Mouse (Mus musculus) thymus, postnatal 25 days (tissue): ENCODE data around the gene Slc22a21.
"Not testable (repeated sequence)": the region's sequence is repeated elsewhere in the genome, so short reads cannot be mapped to it uniquely, and the experiment has no call there.

Experiments
- DNase-seq: peaks from one replicate; pipeline ENCODE4 v3.0.0; 2022

Slc22a21 gene

DNA sequence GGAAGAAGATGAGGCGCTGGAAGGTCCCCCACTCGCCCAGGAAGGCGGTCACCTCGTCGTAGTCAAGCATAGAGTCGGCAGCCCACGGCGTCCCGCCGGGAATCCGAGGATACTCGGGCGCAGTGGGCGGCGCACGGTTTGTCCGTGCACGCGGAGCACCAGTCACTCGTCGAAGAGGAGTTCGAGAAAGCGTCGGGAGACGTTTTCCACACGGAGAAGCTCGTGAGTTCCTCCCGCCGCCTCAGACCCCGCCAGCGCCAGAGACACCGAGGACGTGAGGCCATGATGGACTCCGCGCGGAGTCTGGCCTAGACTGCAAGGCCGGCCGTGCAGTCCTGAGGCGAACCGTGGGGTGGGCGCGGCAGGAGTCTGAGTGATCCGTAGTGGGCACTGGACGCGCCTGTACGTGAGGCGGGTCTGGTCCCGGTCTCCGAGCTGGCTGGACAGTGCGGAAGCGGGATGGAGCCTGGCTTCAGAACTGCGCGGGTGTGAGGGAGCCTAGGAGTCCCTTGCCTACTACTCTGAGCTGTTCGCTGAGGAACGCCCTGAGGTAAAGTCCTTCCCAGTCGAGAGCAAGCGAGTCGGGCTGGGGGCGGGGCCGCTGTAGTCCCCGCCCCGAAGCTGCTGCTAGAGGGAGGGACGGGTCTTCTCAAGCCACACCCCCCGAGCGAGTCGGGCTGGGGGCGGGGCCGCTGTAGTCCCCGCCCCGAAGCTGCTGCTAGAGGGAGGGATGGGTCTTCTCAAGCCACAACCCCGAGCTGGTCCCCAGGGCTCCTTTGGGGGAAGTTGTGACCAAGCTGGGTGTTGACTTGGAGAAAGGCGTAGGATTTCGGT lies at the start of gene Slc22a21:
Slc22a21 (minus strand) TSS at position 545 of the 834 bp plus-strand sequence.
- DNase-seq, result peak; percentile 58

DNA sequence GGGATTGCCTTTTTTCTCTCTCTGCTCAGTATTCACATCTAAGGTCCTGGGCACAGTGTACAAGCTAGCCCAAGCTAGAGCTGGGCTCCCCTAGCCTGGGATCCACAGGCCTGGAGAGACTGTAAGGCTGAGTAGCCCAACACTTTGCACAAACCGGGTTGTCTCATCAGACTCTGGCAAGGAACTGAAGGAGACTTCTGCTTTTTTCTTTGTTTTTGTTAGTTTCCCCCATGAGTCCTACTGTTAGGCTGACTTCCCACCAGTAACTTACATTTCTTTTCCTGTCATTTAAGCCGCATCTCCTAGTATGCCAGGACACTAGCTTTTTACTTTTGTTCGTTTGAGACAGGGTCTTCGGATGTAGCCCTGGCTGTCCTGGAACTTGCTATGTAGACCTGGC lies 48.9 kb upstream of the Slc22a21 start:
- no peak for DNase-seq

DNA sequence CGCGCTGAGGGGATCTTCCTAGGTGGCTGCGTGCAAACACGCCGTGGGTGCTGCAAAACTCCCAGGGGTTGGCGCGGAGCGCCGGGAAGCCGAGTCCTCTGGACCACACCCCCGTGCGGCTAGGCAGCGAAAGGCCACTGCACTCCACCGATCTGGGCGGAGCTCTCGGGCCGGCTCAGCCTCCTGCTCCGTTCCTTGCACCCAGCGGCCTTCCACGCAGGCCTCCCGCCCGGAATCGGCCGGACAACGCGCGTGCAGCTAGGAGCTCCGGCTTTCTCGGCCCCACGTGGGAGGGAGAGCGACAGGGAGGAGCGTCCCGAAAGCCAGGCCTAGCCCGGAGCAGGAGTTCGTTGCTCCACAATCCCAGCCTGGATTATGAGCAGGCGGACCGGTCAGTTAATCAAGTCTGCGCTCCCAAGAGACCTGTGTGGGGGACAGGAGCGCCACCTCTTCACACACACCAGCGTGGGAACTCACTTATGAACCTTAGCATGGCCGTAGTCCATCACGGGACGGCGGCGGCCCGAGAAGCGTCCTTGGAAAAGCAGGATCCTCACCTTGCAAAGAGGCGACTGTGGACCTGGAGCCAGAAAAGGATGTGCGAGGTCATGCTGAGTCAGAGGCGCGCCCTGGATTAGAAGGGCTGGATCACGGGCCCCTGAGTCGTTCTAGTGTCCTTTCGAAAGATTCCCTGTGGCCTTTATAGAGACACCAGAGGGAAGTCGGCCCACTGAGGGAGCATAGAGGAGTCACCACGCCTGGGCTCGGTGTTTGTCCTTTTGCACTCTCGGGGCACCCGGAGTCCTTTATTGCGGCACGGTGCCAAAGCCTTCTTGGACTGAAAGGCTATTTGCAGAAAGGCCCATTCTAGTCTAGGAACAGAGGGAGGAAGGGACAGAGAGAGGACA lies 48.2 kb upstream of the Slc22a21 start, which contains the start of gene Slc22a4:
Slc22a4 (minus strand) TSS at position 47 of the 908 bp plus-strand sequence.
- DNase-seq, result peak; percentile 18

DNA sequence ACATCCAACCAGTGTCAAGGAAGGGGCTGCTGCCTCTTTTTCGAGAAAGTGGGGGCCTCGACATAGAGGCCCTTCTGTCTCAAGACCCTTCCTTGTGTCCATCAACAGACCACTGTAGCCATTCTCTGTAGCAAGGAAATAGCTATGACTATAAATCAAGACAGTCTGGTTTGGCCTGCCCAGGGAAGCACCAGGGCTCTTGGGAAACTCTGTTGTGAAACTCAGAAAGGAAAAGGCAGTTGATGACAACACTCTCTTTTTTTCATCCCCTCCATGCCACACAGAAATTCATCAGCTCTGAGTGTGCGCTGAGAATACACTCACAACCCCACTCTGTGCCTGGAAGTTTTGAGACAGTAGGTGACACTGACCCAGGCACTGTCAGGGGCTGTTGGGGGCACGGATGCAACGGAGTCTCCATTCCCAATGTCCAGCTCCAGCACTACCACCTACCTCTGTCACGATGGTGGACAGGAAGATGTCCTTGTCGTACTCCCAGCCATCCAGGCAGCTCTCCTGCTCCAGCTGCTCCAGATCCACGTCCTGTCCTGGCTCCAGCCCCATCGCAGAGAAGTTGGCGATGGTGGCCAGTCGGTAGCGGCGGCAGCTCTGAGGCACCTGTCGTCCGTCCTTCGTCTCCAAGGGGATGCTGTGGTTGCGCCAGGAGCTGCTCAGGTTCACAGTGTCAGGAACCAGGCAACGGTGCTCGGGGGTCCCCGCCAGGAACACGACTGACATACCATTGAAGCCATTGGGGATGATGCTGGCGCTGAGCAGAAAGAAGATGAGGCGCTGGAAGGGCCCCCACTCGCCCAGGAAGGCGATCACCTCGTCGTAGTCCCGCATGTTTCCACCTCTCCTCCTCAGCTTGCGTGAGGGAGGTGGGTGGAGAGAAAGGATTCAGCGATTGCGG lies 47.3 kb upstream of the Slc22a21 start:
- DNase-seq, result no peak

DNA sequence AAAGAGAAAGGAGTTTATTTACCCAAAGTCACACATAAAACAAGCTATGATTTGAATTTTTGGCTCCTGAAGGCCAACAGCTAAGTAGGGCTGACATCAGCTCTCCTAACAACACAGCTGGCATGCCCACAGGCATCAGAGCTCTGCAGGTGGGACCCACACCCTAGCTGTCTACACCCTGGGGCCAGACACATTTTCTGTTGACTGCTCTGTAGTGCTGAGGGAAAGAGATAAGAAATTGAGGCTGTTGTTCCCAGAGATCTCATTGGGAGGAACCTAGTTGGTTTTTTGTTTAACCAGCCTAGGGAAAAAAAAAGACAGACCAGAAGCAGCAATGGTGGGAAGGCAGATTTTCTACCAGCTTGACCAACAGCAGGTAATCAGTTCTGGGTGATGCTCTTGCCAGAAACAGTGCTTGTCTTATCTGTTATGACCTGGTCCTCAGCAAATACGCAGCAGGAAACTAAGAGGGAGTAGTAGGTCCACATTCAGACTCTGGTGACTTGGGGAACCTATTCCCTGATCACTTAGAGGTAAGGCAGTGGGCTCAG lies 46.4 kb upstream of the Slc22a21 start:
- DNase-seq, result no peak

DNA sequence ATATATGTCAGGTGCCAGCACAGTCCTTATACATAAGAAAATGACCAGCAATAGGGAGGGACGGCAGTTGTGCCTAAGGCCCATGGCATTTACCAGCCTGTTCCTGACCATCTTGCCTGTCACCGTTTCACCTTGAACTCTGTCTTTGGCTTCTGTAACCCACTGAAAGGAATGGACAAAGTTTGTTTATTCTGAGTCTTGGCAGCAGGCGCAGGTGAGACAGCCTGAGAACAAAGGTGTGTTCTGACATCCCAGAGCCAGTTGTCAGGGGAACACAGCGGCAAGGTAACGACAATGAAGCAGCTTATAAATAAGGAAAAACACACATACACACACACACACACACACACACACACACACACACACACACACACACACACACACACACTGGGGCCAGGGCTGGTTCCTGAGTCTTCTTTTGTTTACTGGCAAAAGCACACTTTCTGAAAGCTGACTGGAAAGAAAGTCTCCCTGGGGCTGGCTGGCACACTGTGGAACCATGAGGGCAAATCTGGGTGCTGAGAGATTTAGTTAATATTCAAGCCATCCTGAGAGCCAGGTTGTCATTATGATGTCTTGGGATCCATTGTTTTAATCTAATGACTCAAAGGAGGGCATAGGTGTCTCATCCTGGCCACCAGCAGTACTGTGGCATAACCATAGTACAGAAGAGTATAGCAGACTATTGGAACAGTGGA lies 41.4 kb upstream of the Slc22a21 start:
- DNase-seq, result no peak

DNA sequence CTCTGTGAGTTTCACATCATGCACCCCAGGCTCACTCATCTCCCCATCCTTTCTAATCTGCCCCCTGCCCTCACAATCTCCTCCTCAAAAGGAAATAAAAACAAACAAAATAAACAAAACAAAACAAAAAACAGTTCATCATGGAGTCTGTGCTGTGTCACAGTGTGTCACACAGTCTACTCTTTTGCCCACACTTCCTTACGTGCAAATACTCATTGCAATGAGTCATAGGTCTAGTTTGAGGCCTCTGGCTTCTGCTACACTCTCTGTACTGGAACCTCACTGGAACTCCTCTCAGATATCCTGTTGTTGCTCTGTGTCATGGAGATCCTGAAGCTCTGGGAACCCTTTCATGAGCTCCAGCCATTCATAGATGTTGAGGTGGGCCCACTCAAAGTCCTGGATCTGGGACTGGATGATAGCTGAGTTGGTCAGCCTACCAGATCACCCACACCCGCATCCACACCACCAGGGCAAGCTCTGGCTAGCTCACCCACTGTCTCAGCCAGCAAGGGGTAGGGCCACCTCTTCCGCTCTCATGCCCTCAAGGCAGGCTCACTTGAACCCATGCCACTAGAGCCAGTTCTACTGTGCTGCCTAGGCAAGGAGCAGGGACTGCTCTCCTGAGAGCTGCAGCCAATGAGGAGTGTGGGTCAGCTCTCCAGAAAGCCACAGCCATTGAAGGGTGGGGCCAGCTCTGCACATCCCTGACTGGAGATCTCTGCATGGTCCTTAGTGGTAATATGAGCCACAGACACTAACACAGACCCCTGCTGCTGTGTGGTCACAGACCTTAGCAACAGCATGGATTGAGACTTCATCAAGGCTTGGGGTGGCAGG lies 39.0 kb upstream of the Slc22a21 start:
- no peak for DNase-seq

DNA sequence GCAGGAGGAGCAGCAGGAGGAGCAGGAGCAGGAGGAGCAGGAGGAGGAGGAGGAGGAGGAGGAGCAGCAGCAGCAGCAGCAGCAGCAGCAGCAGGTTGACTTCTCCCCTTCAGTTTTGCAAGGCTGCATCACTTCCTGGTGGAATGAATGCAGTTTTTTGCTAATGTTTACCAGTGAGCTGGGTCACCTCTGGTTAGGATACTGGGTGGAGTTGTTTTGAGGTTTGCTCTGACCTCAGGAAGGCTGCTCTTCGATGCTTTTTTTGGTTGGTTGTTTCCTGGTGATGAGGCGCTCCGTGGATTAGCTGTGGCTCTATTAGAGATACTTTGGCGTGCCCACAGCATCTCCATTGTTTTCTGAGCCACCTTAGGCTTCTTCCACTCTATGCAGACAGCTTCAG lies 37.5 kb upstream of the Slc22a21 start:
- DNase-seq, result no peak

DNA sequence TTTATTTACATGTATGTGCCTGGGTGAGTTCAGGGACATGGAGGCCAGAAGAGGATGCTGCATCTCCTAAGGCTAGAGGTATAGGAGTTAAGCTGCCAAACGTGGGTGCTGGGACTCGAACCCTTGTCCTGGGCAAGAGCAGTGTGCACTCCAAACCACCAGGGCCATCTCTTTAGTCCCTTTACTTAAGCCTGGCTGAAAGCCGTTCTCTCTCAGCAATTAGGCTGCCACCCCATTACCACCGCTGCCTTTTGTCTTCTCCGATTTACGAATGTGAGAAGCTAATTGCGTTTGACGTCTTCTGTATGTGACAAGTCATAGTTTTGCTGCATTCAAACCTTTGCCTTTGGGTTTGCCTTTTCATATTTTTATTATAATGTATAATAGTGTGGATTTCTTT lies 35.9 kb upstream of the Slc22a21 start:
- no peak for DNase-seq

DNA sequence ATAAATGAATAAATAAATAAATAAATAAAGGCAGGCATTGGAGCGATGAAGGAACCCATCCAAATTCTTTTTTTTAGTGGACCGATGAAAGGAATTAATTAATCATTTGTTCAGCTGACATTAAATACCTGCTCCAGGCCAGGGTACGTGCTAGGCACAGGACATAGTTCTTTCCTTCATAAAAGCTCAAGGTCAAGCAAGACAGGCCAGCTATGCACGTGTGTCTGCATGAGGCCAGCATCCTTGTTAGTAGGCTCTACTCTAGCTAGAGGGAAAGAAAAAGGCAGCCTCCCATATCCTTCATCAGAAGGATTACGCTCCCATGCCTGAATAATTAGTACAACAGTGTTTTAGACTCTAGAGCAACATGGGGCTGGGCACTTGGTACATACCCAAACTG lies 32.8 kb upstream of the Slc22a21 start:
- no peak for DNase-seq

DNA sequence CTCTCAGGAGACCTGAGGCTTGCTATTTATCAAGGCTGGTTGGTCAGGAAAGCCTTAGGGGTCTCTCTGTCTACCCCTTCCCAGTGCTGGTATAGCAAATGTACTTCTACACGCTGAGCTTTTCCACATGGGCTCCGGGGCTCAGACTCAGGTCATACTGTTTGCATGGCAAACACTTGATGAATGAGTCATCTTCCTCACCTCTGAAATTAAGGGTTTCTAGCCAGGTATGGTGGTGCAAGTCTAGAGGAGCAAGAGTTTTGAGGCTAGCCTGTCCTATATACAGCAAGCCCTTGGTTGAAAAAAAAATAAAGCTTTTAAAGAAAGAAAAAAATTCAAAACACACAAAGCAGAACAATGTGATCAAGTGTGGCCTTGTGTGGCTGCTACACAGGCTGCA lies 31.1 kb upstream of the Slc22a21 start:
- DNase-seq, result no peak

DNA sequence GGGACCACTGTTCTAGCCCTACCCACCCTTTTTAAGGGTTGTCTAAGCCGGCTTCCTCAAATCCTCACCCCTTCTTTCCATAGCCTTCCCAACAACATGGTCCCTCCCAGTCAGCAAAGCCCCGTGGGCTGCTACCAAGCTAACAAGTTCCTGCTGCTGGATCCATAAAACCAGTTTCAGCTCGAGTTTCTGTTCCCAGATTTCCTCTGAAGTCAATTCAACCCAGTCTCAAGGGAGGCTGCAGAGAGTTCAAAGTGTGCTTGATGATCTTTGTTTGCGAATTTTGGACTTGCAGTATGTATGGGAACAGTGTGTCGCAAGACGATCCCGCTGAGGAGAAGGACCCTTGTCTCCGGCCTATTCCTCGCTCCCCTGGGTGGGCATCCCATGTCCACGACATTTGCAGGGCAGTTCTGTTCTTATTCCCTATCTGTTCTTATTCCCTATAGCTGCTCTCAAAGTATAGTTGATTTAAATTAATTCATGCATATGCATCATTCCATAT lies 28.3 kb upstream of the Slc22a21 start:
- DNase-seq, result no peak

DNA sequence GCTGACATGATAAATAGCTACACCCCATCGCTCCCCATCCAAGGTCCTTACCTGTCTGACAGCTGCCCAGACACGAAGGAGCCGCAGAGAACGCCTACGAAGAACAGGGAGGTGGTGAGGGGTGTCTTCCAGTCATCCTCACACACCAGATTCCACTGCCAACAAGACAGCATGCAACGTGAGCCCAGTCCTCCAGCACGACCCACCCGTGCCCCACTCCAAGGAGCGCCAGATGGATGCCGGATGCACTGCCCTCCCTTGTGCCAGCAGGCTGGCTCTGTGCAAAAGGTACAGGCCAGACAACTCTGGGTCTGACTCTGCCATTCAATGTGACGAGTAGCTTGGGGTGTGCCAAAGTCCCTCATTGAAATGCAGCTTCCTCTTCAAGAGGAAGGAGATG lies 27.6 kb upstream of the Slc22a21 start:
- DNase-seq, result no peak

DNA sequence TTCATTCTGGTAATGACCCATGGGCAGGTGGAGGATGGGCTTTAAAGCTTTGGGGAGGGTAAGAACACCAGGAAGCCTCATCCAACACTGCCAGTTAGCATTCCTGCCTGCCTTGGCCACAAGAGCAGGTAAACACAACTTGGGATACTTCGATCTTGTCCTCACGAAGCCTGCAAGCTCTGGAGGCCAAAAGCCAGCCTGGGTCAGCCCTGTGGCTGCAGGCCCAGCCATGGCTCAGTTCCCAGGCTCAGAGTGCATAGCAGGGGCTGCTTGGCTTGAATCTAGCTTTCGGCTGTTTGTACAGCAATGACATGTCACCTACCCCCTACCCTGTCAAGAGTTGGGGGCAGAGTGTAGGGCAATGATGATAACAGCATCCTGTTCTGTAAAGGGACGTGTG lies 26.8 kb upstream of the Slc22a21 start:
- DNase-seq, result no peak

DNA sequence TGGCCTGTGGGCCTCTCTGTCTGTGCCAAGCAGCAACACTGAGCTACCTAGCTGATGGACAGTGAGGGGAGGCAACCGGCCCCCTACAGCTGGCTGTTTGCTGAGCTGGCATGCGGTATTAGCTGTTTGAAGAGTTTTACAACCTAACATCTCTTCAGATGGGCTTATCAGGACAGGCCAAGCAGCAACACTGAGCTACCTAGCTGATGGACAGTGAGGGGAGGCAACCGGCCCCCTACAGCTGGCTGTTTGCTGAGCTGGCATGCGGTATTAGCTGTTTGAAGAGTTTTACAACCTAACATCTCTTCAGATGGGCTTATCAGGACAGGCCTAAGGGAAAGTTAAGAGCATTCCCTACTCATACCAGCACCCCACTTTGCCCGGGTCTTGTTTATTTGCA lies 26.2 kb upstream of the Slc22a21 start:
- not testable (repeated sequence) for DNase-seq

DNA sequence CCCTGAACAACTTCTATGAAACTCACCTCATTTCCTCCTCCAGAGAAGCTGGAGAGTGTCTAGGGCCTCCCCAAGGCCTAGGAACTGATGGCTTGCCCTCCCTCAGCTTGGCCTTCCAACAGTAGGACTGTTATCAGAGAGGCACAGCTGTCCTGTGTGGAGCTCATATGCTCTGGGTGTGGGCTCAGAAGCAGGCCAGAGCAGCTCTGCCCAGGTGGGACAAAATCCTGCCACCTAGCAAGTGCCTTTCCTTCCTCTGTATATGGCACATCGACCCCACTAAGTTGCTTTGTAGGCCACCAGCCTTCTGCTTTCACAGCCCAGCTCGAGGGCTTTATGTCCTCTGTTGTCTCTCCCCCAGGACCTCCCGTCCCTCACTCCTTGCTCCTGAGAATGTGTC lies 24.6 kb upstream of the Slc22a21 start:
- no peak for DNase-seq

DNA sequence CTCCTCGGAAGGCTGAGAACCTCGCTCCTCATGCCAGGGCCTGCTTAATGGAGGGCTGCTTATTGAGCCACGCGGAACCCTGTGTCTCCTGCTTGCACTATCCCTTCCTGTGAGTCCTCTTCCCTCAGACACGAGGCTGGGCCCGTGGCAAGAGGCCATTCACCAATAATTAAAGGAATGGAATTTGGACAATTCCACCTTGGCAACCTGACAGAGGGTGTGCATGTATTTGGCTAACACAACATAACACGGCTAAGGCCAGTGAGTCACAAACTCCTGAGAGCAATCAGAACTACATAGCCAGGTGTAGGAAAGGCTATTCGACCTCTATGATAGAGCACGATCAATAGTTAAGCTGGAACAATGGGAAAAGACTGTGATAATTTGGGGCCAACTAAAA lies 24.1 kb upstream of the Slc22a21 start:
- no peak for DNase-seq

DNA sequence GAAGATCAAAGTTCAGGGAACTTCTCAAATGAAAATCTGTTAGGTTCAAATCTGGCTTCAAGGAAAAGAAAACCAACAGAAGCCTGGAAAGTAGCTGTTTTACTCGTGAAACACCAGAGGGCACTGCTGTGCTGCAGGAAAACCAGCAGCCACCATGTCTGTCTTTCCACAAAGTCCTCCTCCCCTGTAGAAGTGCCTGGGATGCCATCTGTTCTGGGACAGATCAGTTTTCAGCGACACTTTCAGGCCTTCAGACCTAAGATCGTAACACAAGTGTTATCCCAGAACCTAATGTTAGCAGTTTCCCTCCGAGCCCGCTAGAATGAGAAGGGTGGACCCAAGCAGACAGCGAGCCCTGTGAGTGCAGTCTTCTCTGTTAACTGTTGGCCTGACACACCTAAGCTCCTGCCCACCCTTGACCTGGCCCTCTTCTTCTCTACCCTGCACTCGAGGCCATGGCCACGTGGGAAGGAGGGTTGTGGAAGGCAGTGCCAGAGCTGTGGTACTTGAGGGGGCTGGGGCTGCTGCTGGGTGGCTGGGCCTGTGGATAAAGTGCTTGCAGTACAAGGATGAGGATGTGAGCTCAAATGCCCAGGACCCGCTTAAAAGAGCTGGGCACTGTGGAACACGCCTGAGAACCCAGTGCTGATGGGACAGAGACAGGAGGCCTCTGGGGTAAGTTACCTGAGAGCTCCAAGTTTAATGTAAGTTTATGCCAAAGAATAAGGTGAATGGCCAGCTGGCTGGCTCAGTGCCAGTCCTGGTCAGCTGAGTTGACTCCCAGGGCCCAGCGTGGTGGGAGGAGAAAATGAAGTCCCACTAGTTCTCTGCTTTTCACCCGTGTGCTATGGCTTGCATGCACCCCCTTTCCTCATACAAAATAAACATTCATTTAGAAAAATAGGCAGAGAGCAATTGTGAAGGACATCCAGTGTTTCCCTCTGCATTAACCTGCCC lies 22.9 kb upstream of the Slc22a21 start:
- DNase-seq, result peak; percentile 49

DNA sequence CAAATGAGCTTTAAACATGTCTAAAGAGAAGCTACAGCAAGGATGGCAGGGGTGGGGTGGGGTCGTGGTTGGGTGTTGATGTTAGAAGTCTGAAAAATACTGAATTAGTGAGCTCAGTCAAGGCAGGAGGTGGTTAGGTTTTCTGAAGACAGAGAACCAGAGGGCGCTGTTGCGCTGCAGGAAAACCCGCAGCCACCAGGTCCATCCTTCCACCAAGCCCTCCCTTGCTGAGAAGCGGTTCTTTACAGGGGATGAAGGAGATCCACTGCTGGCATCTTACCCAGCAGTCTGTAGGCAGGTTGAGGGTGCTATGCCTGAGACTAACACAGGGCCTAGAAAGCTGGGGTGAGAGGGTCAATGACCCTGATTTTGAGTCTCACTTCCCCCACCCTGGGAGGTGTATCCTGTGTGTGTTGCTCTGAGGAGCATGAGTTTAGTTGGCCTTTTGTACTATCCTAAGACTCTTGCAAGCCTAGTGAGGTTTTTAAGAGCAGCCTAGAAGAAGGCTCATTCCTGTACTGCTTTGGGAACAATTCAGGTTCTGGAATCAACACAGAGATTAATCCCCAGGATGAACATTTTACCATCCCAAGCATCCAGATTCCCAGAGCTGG lies 22.1 kb upstream of the Slc22a21 start:
- peak; percentile 67 for DNase-seq
